Mouse (Mus musculus): Measurements from ENCODE around the gene Zfp831. TPM values are rescaled to one million over a fixed set of nuclear protein-coding genes. Genes with fewer than 3 reads are reported as not detected.

The Zfp831 gene
- polyA plus RNA-seq, 1 experiment = 0.41 TPM

DNA sequence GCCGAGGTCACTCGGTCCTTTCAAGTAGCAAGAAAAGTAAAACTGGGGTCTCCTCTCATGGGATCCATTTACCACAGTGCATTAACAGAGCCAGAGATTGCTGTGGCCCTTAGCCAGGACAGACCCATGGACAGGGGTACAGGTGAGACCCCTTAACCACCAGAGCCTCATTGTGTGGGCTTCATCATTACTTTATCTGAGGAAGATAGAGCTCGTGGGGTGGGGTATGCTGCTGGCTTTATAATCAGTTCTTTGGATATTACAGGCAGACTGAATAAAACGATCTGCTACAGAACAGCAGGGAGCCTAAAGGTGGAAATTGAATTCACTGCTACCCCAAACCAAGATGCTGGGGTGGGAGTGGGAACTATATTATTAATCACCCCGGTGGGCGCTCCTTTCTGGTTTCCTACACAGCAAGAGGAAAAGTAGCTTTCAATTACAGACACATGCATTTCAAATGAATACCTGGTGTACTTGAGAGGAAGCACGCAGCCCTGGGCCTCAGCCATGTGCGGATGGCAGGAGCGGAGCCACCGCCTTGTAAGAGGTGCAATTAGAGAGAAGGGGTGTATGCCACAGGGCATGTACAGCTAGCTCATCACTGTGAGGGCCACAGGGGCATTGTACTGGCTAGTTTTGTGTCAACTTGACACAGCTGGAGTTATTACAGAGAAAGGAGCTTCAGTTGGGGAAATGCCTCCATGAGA, 83.9 kb downstream of the Zfp831 start:
- WGBS = 92% methylated on average over 10 of the region's 10 CpGs
- TF ChIP-seq CTCF (IDR thresholded peaks at IDR 0.05; ENCODE audit: extremely low read depth, insufficient read length, insufficient replicate concordance, low read depth, low read length) (no peak), POLR2A (IDR thresholded peaks at IDR 0.05; ENCODE audit: low read depth, low read length) (no peak)
- H3K27me3 ChIP-seq (ENCODE audit: control insufficient read depth, insufficient read depth, low read length) = no peaks in the 10 kb centered on the region

DNA sequence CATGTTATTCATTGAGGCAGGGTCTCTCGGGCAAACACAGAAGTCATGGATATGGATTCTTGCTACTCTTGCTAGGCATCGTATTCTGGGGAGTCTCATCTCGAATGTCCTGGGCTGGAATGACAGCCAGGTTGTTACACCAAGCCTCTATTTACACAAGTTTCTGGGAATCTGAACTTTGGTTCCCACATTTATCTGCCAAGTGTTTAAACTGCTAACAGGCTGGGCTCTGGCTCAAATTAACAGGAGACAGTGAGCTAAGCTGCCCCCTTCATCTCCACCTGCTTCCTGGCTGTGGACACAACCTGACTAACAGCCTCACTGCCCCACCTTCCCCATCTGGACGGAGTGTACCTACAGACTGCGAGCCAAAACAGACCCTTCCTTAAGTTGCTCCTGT, 88.6 kb downstream of the Zfp831 start:
- Histone ChIP-seq H3K36me3 (ENCODE audit: control insufficient read depth, insufficient read depth, low read length) (no peaks in the 10 kb centered on the region), H3K4me1 (ENCODE audit: control insufficient read depth, insufficient read depth, insufficient read length, low read length) (peaks cover 4% of the 10 kb centered on the region; the same call in 1 of the 2 replicates), H3K27me3 (ENCODE audit: control insufficient read depth, insufficient read depth, low read length) (no peaks in the 10 kb centered on the region), H3K4me3 (ENCODE audit: low read depth, low read length) (no peak overlapping the region), H3K27ac (ENCODE audit: insufficient read depth, low read depth, low read length) (no peak overlapping the region)
- TF ChIP-seq CTCF (IDR thresholded peaks at IDR 0.05; ENCODE audit: extremely low read depth, insufficient read length, insufficient replicate concordance, low read depth, low read length) (no peak), POLR2A (IDR thresholded peaks at IDR 0.05; ENCODE audit: low read depth, low read length) (no peak)
- WGBS = 24% methylated on average over 5 of the region's 5 CpGs

More for the DNA sequence above, 83.9 kb downstream of the Zfp831 start:
- Histone ChIP-seq H3K27ac (ENCODE audit: insufficient read depth, low read depth, low read length) (no peak overlapping the region), H3K4me1 (ENCODE audit: control insufficient read depth, insufficient read depth, insufficient read length, low read length) (peaks cover 3% of the 10 kb centered on the region; the same call in 1 of the 2 replicates), H3K36me3 (ENCODE audit: control insufficient read depth, insufficient read depth, low read length) (no peaks in the 10 kb centered on the region), H3K4me3 (ENCODE audit: low read depth, low read length) (no peak overlapping the region)

DNA sequence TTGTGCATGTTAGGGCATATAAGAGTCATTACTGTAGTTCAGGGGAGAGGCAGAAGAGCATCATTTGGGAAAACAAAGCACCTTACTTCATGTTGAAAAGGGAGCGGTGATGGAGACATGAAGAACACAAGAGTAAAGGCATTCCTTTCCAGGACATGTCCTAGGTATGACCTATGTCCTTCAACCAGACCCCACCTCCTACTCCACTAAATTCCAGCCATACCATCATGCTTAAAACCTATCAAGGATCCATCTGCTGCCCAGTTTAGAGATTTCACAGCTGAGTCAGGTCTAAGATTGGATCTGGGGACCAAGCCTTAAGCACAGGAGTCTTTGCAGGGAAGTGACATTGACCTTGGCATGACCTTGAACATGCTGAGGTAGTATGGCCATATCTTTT, 91.9 kb downstream of the Zfp831 start:
- Histone ChIP-seq H3K27ac (ENCODE audit: insufficient read depth, low read depth, low read length) (no peak overlapping the region), H3K27me3 (ENCODE audit: control insufficient read depth, insufficient read depth, low read length) (no peaks in the 10 kb centered on the region), H3K4me1 (ENCODE audit: control insufficient read depth, insufficient read depth, insufficient read length, low read length) (peaks cover 4% of the 10 kb centered on the region; the same call in 1 of the 2 replicates), H3K4me3 (ENCODE audit: low read depth, low read length) (no peak overlapping the region), H3K36me3 (ENCODE audit: control insufficient read depth, insufficient read depth, low read length) (no peaks in the 10 kb centered on the region)
- WGBS = 100% methylated on average over 1 of the region's 1 CpGs
- TF ChIP-seq CTCF (IDR thresholded peaks at IDR 0.05; ENCODE audit: extremely low read depth, insufficient read length, insufficient replicate concordance, low read depth, low read length) = no peak
- TF ChIP-seq POLR2A (IDR thresholded peaks at IDR 0.05; ENCODE audit: low read depth, low read length) = no peak

DNA sequence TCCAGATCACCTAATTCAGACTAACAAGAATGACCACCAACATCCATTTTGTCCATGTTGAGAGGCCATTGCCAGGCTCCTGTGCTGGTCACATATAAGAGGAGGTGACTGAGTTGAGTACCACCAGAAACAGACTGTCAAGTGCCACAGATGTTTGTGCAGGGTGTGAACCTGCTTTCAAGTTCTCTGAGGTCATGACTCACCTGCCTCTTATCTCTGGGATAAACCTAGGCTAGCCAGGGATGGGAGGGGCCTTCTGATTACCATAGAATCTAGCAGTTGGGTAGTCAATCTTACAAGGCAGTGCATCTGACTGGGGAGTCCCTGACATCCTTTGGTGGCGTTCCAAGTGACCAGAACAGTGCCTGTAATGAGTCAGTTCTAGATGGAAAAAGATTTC, 103.8 kb downstream of the Zfp831 start:
- H3K4me1 ChIP-seq (ENCODE audit: control insufficient read depth, insufficient read depth, insufficient read length, low read length) = peaks cover 28% of the 10 kb centered on the region
- no peaks in the 10 kb centered on the region for H3K27me3 ChIP-seq (ENCODE audit: control insufficient read depth, insufficient read depth, low read length)
- H3K4me3 ChIP-seq (ENCODE audit: low read depth, low read length) = no peak overlapping the region
- no peaks in the 10 kb centered on the region for H3K36me3 ChIP-seq (ENCODE audit: control insufficient read depth, insufficient read depth, low read length)
- no peak for TF ChIP-seq POLR2A (IDR thresholded peaks at IDR 0.05; ENCODE audit: low read depth, low read length)
- TF ChIP-seq CTCF (IDR thresholded peaks at IDR 0.05; ENCODE audit: extremely low read depth, insufficient read length, insufficient replicate concordance, low read depth, low read length) = no peak
- 18% methylated on average over 1 of the region's 1 CpGs for WGBS
- H3K27ac ChIP-seq (ENCODE audit: insufficient read depth, low read depth, low read length) = peak overlapping the region; percentile 95

DNA sequence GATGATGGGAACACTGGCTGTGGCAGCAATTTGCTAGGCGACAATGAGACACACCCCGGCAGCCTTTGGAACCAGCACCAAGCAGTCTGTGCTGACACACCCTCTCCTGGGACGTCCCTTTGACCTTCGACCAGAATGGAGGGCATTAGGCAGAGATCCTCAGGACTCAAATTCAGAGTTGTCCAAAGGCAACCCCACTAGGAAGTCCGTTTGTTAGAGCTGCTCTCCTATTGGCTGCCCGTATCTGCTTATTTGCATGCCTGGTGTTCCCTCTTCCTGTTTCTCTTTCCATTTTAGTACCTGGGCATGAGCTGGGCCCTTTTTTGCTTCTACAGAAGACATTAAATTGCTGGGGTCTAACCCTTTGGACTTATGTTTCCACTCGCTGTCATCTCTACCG, 105.0 kb downstream of the Zfp831 start:
- WGBS = 31% methylated on average over 8 of the region's 8 CpGs
- Histone ChIP-seq H3K27me3 (ENCODE audit: control insufficient read depth, insufficient read depth, low read length) (no peaks in the 10 kb centered on the region), H3K4me1 (ENCODE audit: control insufficient read depth, insufficient read depth, insufficient read length, low read length) (peaks cover 28% of the 10 kb centered on the region), H3K36me3 (ENCODE audit: control insufficient read depth, insufficient read depth, low read length) (no peaks in the 10 kb centered on the region), H3K27ac (ENCODE audit: insufficient read depth, low read depth, low read length) (peak overlapping the region; percentile 95), H3K4me3 (ENCODE audit: low read depth, low read length) (0 out of 2 replicates have a peak overlapping the region, but pooled peaks have one; percentile 5)
- TF ChIP-seq CTCF (IDR thresholded peaks at IDR 0.05; ENCODE audit: extremely low read depth, insufficient read length, insufficient replicate concordance, low read depth, low read length) = no peak
- TF ChIP-seq POLR2A (IDR thresholded peaks at IDR 0.05; ENCODE audit: low read depth, low read length) = no peak

DNA sequence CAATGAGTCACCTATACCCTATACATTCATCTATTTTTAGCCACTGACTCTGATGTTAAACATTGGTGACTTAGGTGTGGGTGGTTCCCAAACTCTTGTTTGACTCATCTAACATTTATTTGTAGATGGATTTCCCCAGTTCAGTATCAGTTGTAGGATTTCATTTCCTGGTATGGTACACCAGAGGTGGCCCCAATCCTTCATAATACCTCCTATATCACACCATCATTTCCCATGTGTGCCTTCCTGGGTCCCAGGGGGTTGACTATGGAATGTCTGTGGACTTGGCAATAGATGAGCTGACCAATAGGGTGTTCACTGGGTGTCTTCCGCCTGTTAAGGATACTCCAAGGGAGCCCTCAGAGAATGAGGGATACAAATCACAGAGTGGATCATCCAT, 109.9 kb downstream of the Zfp831 start:
- H3K27ac ChIP-seq (ENCODE audit: insufficient read depth, low read depth, low read length) = no peak overlapping the region
- 86% methylated on average over 1 of the region's 1 CpGs for WGBS
- no peaks in the 10 kb centered on the region for H3K27me3 ChIP-seq (ENCODE audit: control insufficient read depth, insufficient read depth, low read length)
- no peak overlapping the region for H3K4me3 ChIP-seq (ENCODE audit: low read depth, low read length)
- no peaks in the 10 kb centered on the region for H3K36me3 ChIP-seq (ENCODE audit: control insufficient read depth, insufficient read depth, low read length)
- TF ChIP-seq CTCF (IDR thresholded peaks at IDR 0.05; ENCODE audit: extremely low read depth, insufficient read length, insufficient replicate concordance, low read depth, low read length) (no peak), POLR2A (IDR thresholded peaks at IDR 0.05; ENCODE audit: low read depth, low read length) (no peak)
- H3K4me1 ChIP-seq (ENCODE audit: control insufficient read depth, insufficient read depth, insufficient read length, low read length) = peaks cover 19% of the 10 kb centered on the region

DNA sequence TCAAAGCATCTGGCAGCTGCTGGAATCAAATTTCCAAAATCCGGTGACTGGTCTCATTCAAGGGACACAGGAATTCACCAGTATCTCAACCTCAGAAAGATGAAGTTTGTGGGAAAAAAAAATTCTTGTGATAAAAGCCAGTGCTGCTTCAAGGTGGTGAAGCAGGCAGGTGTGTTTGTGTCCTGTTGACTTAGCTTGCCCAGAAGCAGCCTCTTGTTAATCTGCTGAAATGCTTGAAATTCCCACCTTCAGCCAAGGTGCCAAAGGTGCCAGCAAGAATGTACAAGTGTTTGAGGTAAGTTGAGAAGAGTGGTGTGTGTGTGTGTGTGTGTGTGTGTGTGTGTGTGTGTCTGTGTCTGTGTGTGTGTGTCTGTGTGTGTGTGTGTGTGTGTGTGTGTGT, 110.9 kb downstream of the Zfp831 start:
- 93% methylated on average over 1 of the region's 1 CpGs for WGBS
- no peak for TF ChIP-seq POLR2A (IDR thresholded peaks at IDR 0.05; ENCODE audit: low read depth, low read length)
- no peak for TF ChIP-seq CTCF (IDR thresholded peaks at IDR 0.05; ENCODE audit: extremely low read depth, insufficient read length, insufficient replicate concordance, low read depth, low read length)
- Histone ChIP-seq H3K36me3 (ENCODE audit: control insufficient read depth, insufficient read depth, low read length) (no peaks in the 10 kb centered on the region), H3K27ac (ENCODE audit: insufficient read depth, low read depth, low read length) (no peak overlapping the region), H3K27me3 (ENCODE audit: control insufficient read depth, insufficient read depth, low read length) (no peaks in the 10 kb centered on the region), H3K4me3 (ENCODE audit: low read depth, low read length) (no peak overlapping the region), H3K4me1 (ENCODE audit: control insufficient read depth, insufficient read depth, insufficient read length, low read length) (peaks cover 22% of the 10 kb centered on the region; the same call in 1 of the 2 replicates)
